Mouse (Mus musculus): ENCODE data around the gene Ebf1. TPM values are rescaled to one million over a fixed set of nuclear protein-coding genes. Genes with fewer than 3 reads are reported as not detected.

Gene Ebf1
- polyA plus RNA-seq, 1 experiment = 2.7 TPM

DNA sequence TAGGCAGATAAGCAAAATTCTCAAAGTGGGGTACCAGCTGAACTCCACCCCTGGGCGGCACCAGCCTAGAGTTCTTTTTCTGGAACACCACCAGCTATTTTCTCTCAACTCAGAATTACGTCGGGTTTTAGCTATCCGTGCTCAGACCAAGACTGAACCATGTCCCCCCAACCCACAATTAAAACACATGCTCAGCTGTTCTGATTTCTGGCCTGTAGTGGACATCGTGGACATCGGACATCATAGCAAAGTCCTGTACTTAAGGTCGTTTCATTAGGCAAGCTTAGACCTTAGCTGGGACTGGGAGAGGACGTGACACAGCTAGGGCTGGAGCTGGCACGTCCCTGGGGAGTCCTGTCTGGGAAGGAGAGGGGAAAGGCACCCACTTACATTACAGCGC lies 5.0 kb upstream of the Ebf1 start:
- Histone ChIP-seq H3K4me2 (ENCODE audit: low read depth) (no peak overlapping the region), H3K36me3 (ENCODE audit: control insufficient read depth, insufficient read depth) (no peaks in the 10 kb centered on the region), H3K4me3 (no peak overlapping the region), H3K27me3 (ENCODE audit: control insufficient read depth, insufficient read depth, insufficient read length) (no peaks in the 10 kb centered on the region), H3K79me2 (ENCODE audit: control insufficient read depth, insufficient read depth) (no peaks in the 10 kb centered on the region), H3ac (ENCODE audit: control insufficient read depth, insufficient read length) (no peak overlapping the region)
- TF ChIP-seq POLR2A (IDR thresholded peaks at IDR 0.05; ENCODE audit: insufficient read length, low read depth) (no peak), SRF (IDR thresholded peaks at IDR 0.05; ENCODE audit: control insufficient read depth, insufficient read length, low read depth) (no peak), MYOD1 (IDR thresholded peaks at IDR 0.05; ENCODE audit: control insufficient read depth in 1 of 3, insufficient read length in 2 of 3, low read depth in 2 of 3) (no peak), CEBPB (IDR thresholded peaks at IDR 0.05; ENCODE audit: insufficient read depth, poor library complexity, severe bottlenecking) (no peak), TCF3 (IDR thresholded peaks at IDR 0.05; ENCODE audit: insufficient read length, low read depth) (no peak), E2F4 (IDR thresholded peaks at IDR 0.05; ENCODE audit: insufficient read depth) (no peak), POLR2AphosphoS2 (IDR thresholded peaks at IDR 0.05; ENCODE audit: insufficient read length, low read depth) (no peak), USF1 (IDR thresholded peaks at IDR 0.05; ENCODE audit: low read depth) (no peak), REST (IDR thresholded peaks at IDR 0.05; ENCODE audit: insufficient read depth, insufficient read length) (no peak), TCF12 (IDR thresholded peaks at IDR 0.05; ENCODE audit: insufficient read depth, poor library complexity, severe bottlenecking) (no peak), MYOG (IDR thresholded peaks at IDR 0.05; ENCODE audit: control insufficient read depth in 1 of 3, insufficient read depth in 1 of 3, insufficient read length in 2 of 3, low read depth in 2 of 3) (no peak), MAX (IDR thresholded peaks at IDR 0.05; ENCODE audit: low read depth) (no peak)

DNA sequence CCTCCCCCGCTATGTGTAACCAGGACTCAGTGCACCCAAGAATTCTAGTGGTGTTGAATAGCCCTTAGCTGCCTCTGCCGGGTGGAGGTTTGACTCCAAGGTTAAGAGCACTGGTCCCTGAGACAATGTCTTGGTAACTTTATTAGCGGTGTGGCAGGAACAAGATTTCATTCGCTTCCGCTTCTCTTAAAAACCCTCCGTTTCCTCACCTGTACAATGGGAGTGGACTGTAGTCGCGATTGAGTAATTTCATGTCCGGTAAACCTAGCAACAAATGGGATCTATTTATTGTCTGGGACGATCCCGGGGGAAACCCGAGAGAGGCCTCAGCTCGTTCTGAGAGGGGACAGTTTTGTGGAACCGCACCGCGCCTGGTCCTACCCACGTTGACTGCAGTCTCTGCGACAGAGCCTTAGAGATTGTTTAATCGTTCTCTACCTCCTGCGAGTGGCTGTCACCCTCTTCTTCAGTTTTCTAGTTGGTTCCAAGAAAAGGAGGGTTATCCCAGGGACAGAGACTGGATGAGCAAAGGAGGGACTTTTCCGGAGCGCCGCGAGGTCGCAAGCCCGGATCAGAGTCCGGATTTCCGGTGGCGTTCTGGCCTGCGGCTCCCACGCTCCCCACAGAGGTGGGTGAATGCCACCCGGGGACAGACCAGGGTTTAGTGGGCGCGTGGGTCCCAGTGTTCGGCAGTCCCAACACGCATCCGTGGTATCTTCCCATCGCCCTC lies 4.3 kb upstream of the Ebf1 start:
- H3K4me3 ChIP-seq = no peak overlapping the region

GRCm38 (mm10) chr11:44613411-44614180 lies 3.5 kb upstream of the Ebf1 start:
- Histone ChIP-seq H3K27me3 (ENCODE audit: control insufficient read depth, insufficient read depth, insufficient read length) (no peaks in the 10 kb centered on the region), H3K4me3 (no peak overlapping the region)

More for the DNA sequence above, 4.3 kb upstream of the Ebf1 start:
- TF ChIP-seq MYOD1 (IDR thresholded peaks at IDR 0.05; ENCODE audit: control insufficient read depth in 1 of 3, insufficient read length in 2 of 3, low read depth in 2 of 3) (no peak), POLR2A (IDR thresholded peaks at IDR 0.05; ENCODE audit: insufficient read length, low read depth) (no peak), TCF3 (IDR thresholded peaks at IDR 0.05; ENCODE audit: insufficient read length, low read depth) (no peak), POLR2AphosphoS2 (IDR thresholded peaks at IDR 0.05; ENCODE audit: insufficient read length, low read depth) (no peak), MAX (IDR thresholded peaks at IDR 0.05; ENCODE audit: low read depth) (no peak), MYOG (IDR thresholded peaks at IDR 0.05; ENCODE audit: control insufficient read depth in 1 of 3, insufficient read depth in 1 of 3, insufficient read length in 2 of 3, low read depth in 2 of 3) (no peak), REST (IDR thresholded peaks at IDR 0.05; ENCODE audit: insufficient read depth, insufficient read length) (no peak), USF1 (IDR thresholded peaks at IDR 0.05; ENCODE audit: low read depth) (no peak), CEBPB (IDR thresholded peaks at IDR 0.05; ENCODE audit: insufficient read depth, poor library complexity, severe bottlenecking) (no peak)
- Histone ChIP-seq H3ac (ENCODE audit: control insufficient read depth, insufficient read length) (no peak overlapping the region), H3K79me2 (ENCODE audit: control insufficient read depth, insufficient read depth) (no peaks in the 10 kb centered on the region), H3K27me3 (ENCODE audit: control insufficient read depth, insufficient read depth, insufficient read length) (no peaks in the 10 kb centered on the region), H3K4me2 (ENCODE audit: low read depth) (no peak overlapping the region), H3K36me3 (ENCODE audit: control insufficient read depth, insufficient read depth) (no peaks in the 10 kb centered on the region)

GRCm38 (mm10) chr11:44616078-44616787 lies 884 bp upstream of the Ebf1 start:
- Histone ChIP-seq H3K79me2 (ENCODE audit: control insufficient read depth, insufficient read depth) (peaks cover 10% of the 10 kb centered on the region), H3K27me3 (ENCODE audit: control insufficient read depth, insufficient read depth, insufficient read length) (no peaks in the 10 kb centered on the region), H3K4me3 (peak overlapping the region; percentile 78), H3K36me3 (ENCODE audit: control insufficient read depth, insufficient read depth) (no peaks in the 10 kb centered on the region), H3ac (ENCODE audit: control insufficient read depth, insufficient read length) (no peak overlapping the region), H3K4me2 (ENCODE audit: low read depth) (peak overlapping the region; percentile 92)
- TF ChIP-seq MYOG (IDR thresholded peaks at IDR 0.05; ENCODE audit: control insufficient read depth in 1 of 3, insufficient read depth in 1 of 3, insufficient read length in 2 of 3, low read depth in 2 of 3) (no peak), USF1 (IDR thresholded peaks at IDR 0.05; ENCODE audit: low read depth) (no peak), POLR2AphosphoS2 (IDR thresholded peaks at IDR 0.05; ENCODE audit: insufficient read length, low read depth) (no peak), E2F4 (IDR thresholded peaks at IDR 0.05; ENCODE audit: insufficient read depth) (no peak), TCF12 (IDR thresholded peaks at IDR 0.05; ENCODE audit: insufficient read depth, poor library complexity, severe bottlenecking) (no peak), MAX (IDR thresholded peaks at IDR 0.05; ENCODE audit: low read depth) (no peak), REST (IDR thresholded peaks at IDR 0.05; ENCODE audit: insufficient read depth, insufficient read length) (no peak), MYOD1 (IDR thresholded peaks at IDR 0.05; ENCODE audit: control insufficient read depth in 1 of 3, insufficient read length in 2 of 3, low read depth in 2 of 3) (no peak), CEBPB (IDR thresholded peaks at IDR 0.05; ENCODE audit: insufficient read depth, poor library complexity, severe bottlenecking) (no peak), POLR2A (IDR thresholded peaks at IDR 0.05; ENCODE audit: insufficient read length, low read depth) (no peak), SRF (IDR thresholded peaks at IDR 0.05; ENCODE audit: control insufficient read depth, insufficient read length, low read depth) (no peak), TCF3 (IDR thresholded peaks at IDR 0.05; ENCODE audit: insufficient read length, low read depth) (no peak)

More at GRCm38 (mm10) chr11:44613411-44614180, 3.5 kb upstream of the Ebf1 start:
- H3K36me3 ChIP-seq (ENCODE audit: control insufficient read depth, insufficient read depth) = no peaks in the 10 kb centered on the region
- H3K79me2 ChIP-seq (ENCODE audit: control insufficient read depth, insufficient read depth) = peaks cover 2% of the 10 kb centered on the region
- no peak overlapping the region for H3K4me2 ChIP-seq (ENCODE audit: low read depth)
- no peak overlapping the region for H3ac ChIP-seq (ENCODE audit: control insufficient read depth, insufficient read length)
- TF ChIP-seq TCF3 (IDR thresholded peaks at IDR 0.05; ENCODE audit: insufficient read length, low read depth) (no peak), TCF12 (IDR thresholded peaks at IDR 0.05; ENCODE audit: insufficient read depth, poor library complexity, severe bottlenecking) (no peak)

Data from myocyte (in vitro differentiated cells).